Mouse (Mus musculus) embryonic fibroblast, embryonic 13.5 days (primary cell): Measurements from ENCODE around the gene Grin2c.

Experiments used
- CTCF ChIP-seq: IDR thresholded peaks from 2 replicates; pipeline ENCODE4 v1.5.1; 2011; ENCODE audit warnings: mild to moderate bottlenecking, control low read depth, low read length, moderate library complexity, borderline replicate concordance; ENCODE audit not compliant: insufficient read depth
- POLR2A ChIP-seq: IDR thresholded peaks from 2 replicates; pipeline ENCODE4 v1.6.1; 2011; ENCODE audit warnings: low read depth, mild to moderate bottlenecking, control low read depth, low read length, moderate library complexity

- no peak for TF ChIP-seq CTCF
- TF ChIP-seq POLR2A, result no peak
Measured at GRCm38 (mm10) chr11:115224889-115225288, 42.2 kb downstream of the Grin2c start.
